Mouse (Mus musculus) embryonic facial prominence, embryonic 12.5 days (tissue): ENCODE results near the gene Ptpn4. TPM values are rescaled to one million over a fixed set of nuclear protein-coding genes. Genes with fewer than 3 reads are reported as not detected.

Experiments
- ATAC-seq: fragments of 200-750 bp; cut with Nextera tagmentation; 2 replicates; pipeline ENCODE4 v1.8.0; 2017; ENCODE audit not compliant: insufficient number of reproducible peaks, insufficient read depth, low FRiP score, low TSS enrichment
- H3K27ac ChIP-seq: fragments of 300-500 bp; sonication (generic); 2 replicates; pipeline ENCODE4 v1.5.1; 2016; ENCODE audit warnings: mild to moderate bottlenecking
- H3K27me3 ChIP-seq: fragments of 300-500 bp; sonication (generic); 2 replicates; pipeline ENCODE4 v1.6.1; 2016; ENCODE audit warnings: mild to moderate bottlenecking, moderate library complexity
- H3K36me3 ChIP-seq: fragments of 300-500 bp; sonication (generic); 2 replicates; pipeline ENCODE4 v1.6.1; 2016; ENCODE audit warnings: mild to moderate bottlenecking
- H3K4me1 ChIP-seq: fragments of 300-500 bp; sonication (generic); 2 replicates; pipeline ENCODE4 v1.6.1; 2016
- H3K4me2 ChIP-seq: fragments of 300-500 bp; sonication (generic); replicated peaks from 2 replicates; pipeline ENCODE4 v1.6.1; 2016; ENCODE audit warnings: mild to moderate bottlenecking, moderate library complexity
- H3K4me3 ChIP-seq: fragments of 300-500 bp; sonication (generic); 2 replicates; pipeline ENCODE4 v1.5.1; 2016; ENCODE audit warnings: mild to moderate bottlenecking
- H3K9ac ChIP-seq: fragments of 300-500 bp; sonication (generic); 2 replicates; pipeline ENCODE4 v1.6.1; 2016; ENCODE audit warnings: mild to moderate bottlenecking, moderate library complexity
- H3K9me3 ChIP-seq: fragments of 300-500 bp; sonication (generic); 2 replicates; pipeline ENCODE4 v1.6.1; 2016; ENCODE audit warnings: mild to moderate bottlenecking, moderate library complexity
- WGBS: fragments of 180-500 bp; shearing (Covaris S2); methylation state at CpG from one replicate; pipeline ENCODE4 v1.1.7; 2016; 5-methylcytosine and 5-hydroxymethylcytosine counted together
- polyA plus RNA-seq: library from polyadenylated mRNA; unstranded; fragments of >200 nt; fragmentation: Nextera tagmentation; extraction: Ambion mirVana; gene quantifications from 2 replicates; pipeline ENCODE4 v1.2.1, GENCODE M21; 2016

Ptpn4 gene
- polyA plus RNA-seq, 1 experiment from 2014 or later, result 9.2 TPM

DNA sequence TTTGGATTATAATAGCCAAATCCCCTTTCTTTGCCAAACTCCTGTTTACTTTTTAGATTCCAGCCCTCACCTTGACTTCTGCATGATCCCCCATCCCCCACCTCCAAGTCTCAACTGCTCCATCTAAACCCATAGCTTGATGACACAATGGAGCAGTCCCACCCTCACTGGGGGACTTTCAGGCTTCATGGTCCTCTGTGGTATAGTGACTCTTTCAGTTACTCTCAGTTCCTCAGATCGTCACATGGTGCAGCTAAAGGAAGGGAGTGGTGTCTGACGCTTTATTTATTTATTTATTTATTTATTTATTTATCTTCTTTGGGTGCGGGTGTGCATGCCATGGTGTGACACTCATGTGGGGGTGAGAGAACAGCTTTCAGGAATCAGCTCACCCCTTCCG is 14.9 kb upstream of the Ptpn4 start:
- Histone ChIP-seq H3K4me2 (no peak overlapping the region), H3K36me3 (no peaks in the 10 kb centered on the region), H3K4me1 (no peaks in the 10 kb centered on the region), H3K4me3 (no peak overlapping the region), H3K27ac (no peak overlapping the region), H3K27me3 (no peaks in the 10 kb centered on the region), H3K9ac (no peak overlapping the region), H3K9me3 (no peaks in the 10 kb centered on the region)
- ATAC-seq, result no peak
- 85% methylated on average over 4 of the region's 4 CpGs for WGBS

GRCm38 (mm10) chr1:119849146-119849935 is 11.9 kb upstream of the Ptpn4 start:
- no peak overlapping the region for H3K4me2 ChIP-seq
- no peaks in the 10 kb centered on the region for H3K9me3 ChIP-seq
- no peaks in the 10 kb centered on the region for H3K36me3 ChIP-seq
- H3K4me3 ChIP-seq, result no peak overlapping the region
- 93% methylated on average over 12 of the region's 12 CpGs for WGBS
- ATAC-seq, result no peak
- no peaks in the 10 kb centered on the region for H3K4me1 ChIP-seq
- no peak overlapping the region for H3K27ac ChIP-seq
- H3K9ac ChIP-seq, result no peak overlapping the region
- no peaks in the 10 kb centered on the region for H3K27me3 ChIP-seq

DNA sequence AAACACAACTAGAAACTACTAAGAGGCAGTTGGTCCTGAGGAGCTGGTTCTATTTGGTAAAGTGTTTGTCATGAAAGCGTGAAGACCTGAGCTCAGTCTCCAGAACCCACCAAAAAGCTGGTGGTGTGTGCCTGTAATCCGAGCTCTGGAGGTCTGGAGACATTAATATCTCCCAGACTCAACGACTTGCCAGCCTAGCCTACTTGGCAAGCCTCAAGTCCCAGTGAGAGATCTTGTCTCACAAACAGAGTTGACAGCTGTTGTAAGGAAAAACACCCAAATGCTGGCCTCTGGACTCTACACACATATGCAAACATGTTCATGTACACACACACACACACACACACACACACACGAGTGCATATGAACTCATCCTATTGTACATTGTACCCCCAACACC is 7.9 kb upstream of the Ptpn4 start:
- H3K4me2 ChIP-seq, result no peak overlapping the region
- WGBS, result 62% methylated on average over 4 of the region's 4 CpGs

DNA sequence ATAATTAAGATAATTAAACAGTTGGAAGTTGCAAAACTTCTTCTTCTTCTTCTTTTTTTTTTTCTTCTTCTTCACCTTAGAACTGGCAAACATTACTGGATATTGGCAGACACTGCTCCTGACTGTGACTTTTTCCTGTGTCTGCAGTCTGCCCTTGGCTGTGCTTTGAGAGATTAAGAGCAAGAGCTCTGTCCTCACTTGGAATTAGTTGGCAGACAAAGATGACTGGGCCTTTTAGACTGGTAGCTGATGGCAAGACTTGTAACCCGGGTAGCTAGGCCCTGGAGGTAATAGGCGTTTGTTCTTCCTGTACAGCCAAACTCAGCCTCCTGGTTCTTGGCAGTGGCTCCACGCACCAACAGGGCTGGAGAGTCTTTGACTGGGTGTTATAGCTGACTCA is 5.7 kb upstream of the Ptpn4 start:
- 79% methylated on average over 3 of the region's 3 CpGs for WGBS
- Histone ChIP-seq H3K27ac (no peak overlapping the region), H3K4me3 (no peak overlapping the region), H3K9ac (no peak overlapping the region), H3K27me3 (no peaks in the 10 kb centered on the region), H3K4me1 (no peaks in the 10 kb centered on the region), H3K9me3 (no peaks in the 10 kb centered on the region), H3K4me2 (no peak overlapping the region), H3K36me3 (no peaks in the 10 kb centered on the region)
- no peak for ATAC-seq

More for the DNA sequence above, 7.9 kb upstream of the Ptpn4 start:
- Histone ChIP-seq H3K27me3 (no peaks in the 10 kb centered on the region), H3K9me3 (no peaks in the 10 kb centered on the region), H3K27ac (no peak overlapping the region), H3K4me3 (no peak overlapping the region), H3K36me3 (no peaks in the 10 kb centered on the region), H3K9ac (no peak overlapping the region), H3K4me1 (no peaks in the 10 kb centered on the region)
- ATAC-seq, result no peak

DNA sequence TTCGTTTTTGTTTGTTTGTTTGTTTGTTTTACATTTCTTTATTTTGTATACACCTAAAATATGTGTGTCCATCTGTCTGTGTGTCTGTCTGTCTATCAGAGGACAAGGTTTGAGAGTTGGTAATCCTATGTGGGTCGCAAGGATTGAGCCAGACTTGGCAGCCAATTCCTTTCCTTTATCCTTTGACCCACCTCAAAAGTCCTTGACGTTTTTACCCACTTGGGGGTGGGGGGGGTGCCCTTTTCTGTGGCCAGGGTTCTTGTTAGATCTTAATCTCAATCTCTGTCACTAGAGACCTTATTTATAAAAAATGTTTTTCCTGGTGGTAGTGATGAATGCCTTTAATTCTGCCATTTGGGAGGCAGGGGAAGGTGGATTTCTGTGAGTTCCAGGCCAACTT is 828 bp upstream of the Ptpn4 start:
- Histone ChIP-seq H3K27ac (no peak overlapping the region), H3K9ac (no peak overlapping the region), H3K36me3 (no peaks in the 10 kb centered on the region), H3K4me3 (no peak overlapping the region), H3K27me3 (no peaks in the 10 kb centered on the region), H3K4me2 (no peak overlapping the region; the same call in 1 of the 2 replicates), H3K9me3 (no peaks in the 10 kb centered on the region), H3K4me1 (peaks cover 8% of the 10 kb centered on the region; the same call in 1 of the 2 replicates)
- no peak for ATAC-seq
- WGBS, result 40% methylated on average over 3 of the region's 3 CpGs

DNA sequence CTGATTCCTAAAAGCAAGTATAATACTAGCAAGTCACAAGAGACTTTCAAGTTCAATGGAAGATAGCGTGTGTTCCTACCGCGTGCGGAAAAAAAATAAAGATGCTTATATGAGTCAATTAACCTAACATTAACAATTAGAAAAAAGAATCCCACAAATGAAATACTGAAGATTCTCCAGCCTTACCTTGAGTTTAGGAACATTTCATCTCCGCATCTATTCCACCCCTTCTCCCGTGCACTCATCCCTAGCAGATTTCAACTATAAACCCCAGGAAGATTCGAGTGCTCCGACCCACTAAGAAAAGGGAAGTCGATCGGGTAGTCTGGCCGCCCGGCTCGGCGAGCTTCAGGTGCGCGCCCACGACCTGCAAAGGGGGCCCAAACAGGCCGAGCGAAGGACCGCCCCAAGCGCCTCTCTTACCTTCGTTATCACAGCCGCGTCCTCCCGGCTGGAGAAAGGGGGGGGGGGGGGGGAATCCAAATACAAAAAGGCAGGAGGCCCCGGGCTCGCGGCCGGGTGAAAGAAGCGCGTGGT is 866 bp downstream of the Ptpn4 start:
- Histone ChIP-seq H3K4me2 (peak overlapping the region; percentile 64), H3K27ac (peak overlapping the region; percentile 91), H3K9ac (peak overlapping the region; percentile 89), H3K36me3 (no peaks in the 10 kb centered on the region), H3K4me1 (peaks cover 8% of the 10 kb centered on the region; the same call in 1 of the 2 replicates), H3K9me3 (no peaks in the 10 kb centered on the region), H3K27me3 (no peaks in the 10 kb centered on the region), H3K4me3 (peak overlapping the region; percentile 86)
- under 1% methylated on average over 30 of the region's 31 CpGs for WGBS
- ATAC-seq, result no peak

GRCm38 (mm10) chr1:119835726-119836478 is 1.5 kb downstream of the Ptpn4 start:
- H3K27ac ChIP-seq, result no peak overlapping the region
- H3K4me3 ChIP-seq, result peak overlapping the region; percentile 86
- peak overlapping the region; percentile 89 for H3K9ac ChIP-seq
- ATAC-seq, result no peak
- H3K36me3 ChIP-seq, result no peaks in the 10 kb centered on the region
- 19% methylated on average over 9 of the region's 9 CpGs for WGBS
- no peaks in the 10 kb centered on the region for H3K9me3 ChIP-seq
- H3K27me3 ChIP-seq, result no peaks in the 10 kb centered on the region
- peaks cover 8% of the 10 kb centered on the region; the same call in 1 of the 2 replicates for H3K4me1 ChIP-seq
- peak overlapping the region; percentile 64 for H3K4me2 ChIP-seq

DNA sequence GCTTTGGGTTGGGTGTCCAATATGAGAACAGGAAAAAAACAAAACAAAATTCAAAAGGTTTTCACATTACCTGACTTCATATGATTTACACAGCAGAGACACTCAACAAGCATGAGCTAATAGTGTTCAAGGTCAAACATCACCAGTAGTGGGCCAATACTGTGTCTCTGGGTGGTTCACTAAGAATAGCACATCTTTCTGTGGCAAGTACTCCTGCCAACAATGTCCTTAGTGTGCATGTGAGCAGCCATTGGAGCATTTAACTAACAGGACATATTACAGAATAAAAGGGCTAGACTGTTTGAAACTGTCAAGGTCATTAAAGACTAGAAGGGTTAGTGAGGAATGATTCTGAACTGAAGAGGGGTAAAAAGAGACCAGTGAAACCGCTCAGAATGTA is 9.3 kb downstream of the Ptpn4 start:
- 91% methylated on average over 1 of the region's 1 CpGs for WGBS
- Histone ChIP-seq H3K9me3 (no peaks in the 10 kb centered on the region), H3K4me3 (no peak overlapping the region), H3K4me2 (no peak overlapping the region), H3K27ac (no peak overlapping the region), H3K4me1 (no peaks in the 10 kb centered on the region), H3K36me3 (no peaks in the 10 kb centered on the region), H3K27me3 (no peaks in the 10 kb centered on the region), H3K9ac (no peak overlapping the region)
- no peak for ATAC-seq

DNA sequence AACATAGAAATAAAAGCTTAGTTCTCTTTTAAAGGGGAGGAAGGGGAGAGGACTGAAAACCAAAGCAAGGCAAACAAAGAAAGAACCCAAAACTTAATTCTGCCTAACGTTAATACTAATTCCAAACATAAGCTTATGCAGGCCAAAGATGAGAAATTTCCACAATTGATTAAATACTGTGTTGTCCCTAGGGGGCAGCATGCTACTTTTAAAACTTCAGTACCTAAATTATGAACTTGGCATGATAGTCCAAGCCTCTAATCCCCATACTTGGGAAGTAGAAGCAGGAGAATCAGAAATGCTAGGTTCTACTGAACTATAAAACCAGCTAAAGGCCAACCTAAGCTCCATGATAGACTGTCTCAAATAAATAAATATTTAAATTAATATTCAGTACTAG is 18.7 kb downstream of the Ptpn4 start:
- no peak overlapping the region for H3K4me3 ChIP-seq
- no peak for ATAC-seq
- no peaks in the 10 kb centered on the region for H3K4me1 ChIP-seq
- H3K4me2 ChIP-seq, result no peak overlapping the region
- WGBS, result 57% methylated on average over 1 of the region's 1 CpGs
- no peaks in the 10 kb centered on the region for H3K9me3 ChIP-seq
- H3K27me3 ChIP-seq, result no peaks in the 10 kb centered on the region
- no peak overlapping the region for H3K27ac ChIP-seq
- H3K9ac ChIP-seq, result no peak overlapping the region
- H3K36me3 ChIP-seq, result no peaks in the 10 kb centered on the region

DNA sequence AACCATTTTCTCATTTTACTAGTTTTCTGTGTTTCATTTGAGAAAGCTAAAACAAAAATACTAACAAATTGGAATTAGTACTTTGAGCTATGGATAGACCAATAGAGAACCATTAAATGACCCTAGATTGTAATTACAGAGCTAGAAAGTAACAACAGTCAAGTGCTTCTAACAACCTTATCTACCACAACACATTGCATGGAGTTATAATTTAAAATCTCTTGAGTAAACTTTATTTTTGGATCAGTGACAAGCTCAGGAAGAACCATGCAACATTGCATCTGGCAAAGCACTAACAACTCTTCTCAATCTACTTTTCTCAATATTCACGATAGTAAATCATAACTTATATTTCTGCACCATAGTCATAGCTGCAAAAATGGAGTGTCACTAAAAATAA is 29.7 kb downstream of the Ptpn4 start:
- Histone ChIP-seq H3K4me1 (no peaks in the 10 kb centered on the region), H3K4me2 (no peak overlapping the region), H3K9me3 (no peaks in the 10 kb centered on the region), H3K27ac (no peak overlapping the region), H3K9ac (no peak overlapping the region), H3K4me3 (no peak overlapping the region), H3K27me3 (no peaks in the 10 kb centered on the region), H3K36me3 (no peaks in the 10 kb centered on the region)
- 100% methylated on average over 1 of the region's 1 CpGs for WGBS
- ATAC-seq, result no peak

GRCm38 (mm10) chr1:119805984-119806383 is 31.4 kb downstream of the Ptpn4 start:
- Histone ChIP-seq H3K9me3 (no peaks in the 10 kb centered on the region), H3K4me3 (no peak overlapping the region), H3K27ac (no peak overlapping the region), H3K9ac (no peak overlapping the region), H3K4me1 (no peaks in the 10 kb centered on the region), H3K4me2 (no peak overlapping the region), H3K36me3 (no peaks in the 10 kb centered on the region), H3K27me3 (no peaks in the 10 kb centered on the region)
- no peak for ATAC-seq
- WGBS, result 94% methylated on average over 2 of the region's 2 CpGs

- Histone ChIP-seq H3K4me1 (no peaks in the 10 kb centered on the region), H3K4me2 (no peak overlapping the region), H3K27ac (no peak overlapping the region), H3K9ac (no peak overlapping the region), H3K27me3 (no peaks in the 10 kb centered on the region), H3K9me3 (no peaks in the 10 kb centered on the region), H3K36me3 (no peaks in the 10 kb centered on the region), H3K4me3 (no peak overlapping the region)
- WGBS, result 64% methylated on average over 1 of the region's 1 CpGs
- no peak for ATAC-seq
Observed at GRCm38 (mm10) chr1:119804586-119804985, 32.8 kb downstream of the Ptpn4 start.
